Mouse (Mus musculus) lung, adult 10 weeks (tissue): ENCODE data around the gene Bpifb6. TPM values are rescaled to one million over a fixed set of nuclear protein-coding genes. Genes with fewer than 3 reads are reported as not detected.

Source experiments
- polyA plus RNA-seq: library from polyadenylated mRNA; stranded (reverse); fragments of 350-450 nt; fragmentation: Illumina TruSeq; extraction: RNeasy Lipid Tissue Mini Kit (QIAGEN cat#74804); gene quantifications from one replicate; pipeline ENCODE4 v1.2.3, GENCODE M21; 2014; ENCODE audit warnings: low read depth, low replicate concordance; ENCODE audit not compliant: insufficient read depth

Bpifb6 gene
- not detected for polyA plus RNA-seq

DNA sequence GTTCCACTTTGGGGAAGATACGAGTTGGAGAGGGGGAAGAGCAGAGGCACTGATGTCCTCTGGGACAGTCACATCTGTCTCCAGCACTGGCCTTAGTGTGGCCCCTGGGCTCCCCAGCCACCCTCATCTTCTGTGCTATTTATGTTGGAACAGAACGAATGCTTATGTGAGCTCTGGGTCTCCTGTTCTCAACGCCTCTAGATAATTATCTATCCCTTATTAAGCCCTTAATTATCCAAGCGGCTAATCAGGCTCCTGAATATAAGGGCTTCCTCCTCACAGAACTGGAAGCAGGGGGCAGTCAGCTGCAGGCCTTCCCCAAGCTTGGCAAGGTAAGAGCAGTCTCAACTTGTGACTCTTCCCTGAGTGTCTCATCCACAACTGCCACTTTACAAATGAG, at the start of gene Bpifb6:
Gene Bpifb6 (plus strand): TSS at position 301 of the 400 bp plus-strand sequence.

DNA sequence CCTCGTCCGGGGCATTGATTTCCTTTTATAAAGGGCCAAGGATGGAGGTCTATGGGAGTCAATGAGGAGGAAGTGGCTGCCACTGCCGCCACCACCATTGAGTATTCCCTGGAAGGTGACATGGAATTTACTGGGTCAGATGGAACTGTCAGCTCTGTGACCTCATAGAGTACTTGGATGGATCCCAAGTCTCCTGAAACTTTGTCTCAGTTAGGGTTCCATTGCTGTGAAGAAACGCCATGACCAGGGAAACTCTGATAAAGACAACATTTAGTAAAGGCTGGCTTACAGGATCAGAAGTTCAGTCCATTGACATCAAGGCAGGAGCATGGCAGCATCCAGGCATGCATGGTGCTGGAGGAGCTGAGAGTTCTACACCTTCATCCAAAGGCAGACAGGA, 29.2 kb upstream of the Bpifb6 start, which contains the start of gene Sun5:
Gene Sun5 (minus strand): TSS at position 101 of the 400 bp plus-strand sequence.

DNA sequence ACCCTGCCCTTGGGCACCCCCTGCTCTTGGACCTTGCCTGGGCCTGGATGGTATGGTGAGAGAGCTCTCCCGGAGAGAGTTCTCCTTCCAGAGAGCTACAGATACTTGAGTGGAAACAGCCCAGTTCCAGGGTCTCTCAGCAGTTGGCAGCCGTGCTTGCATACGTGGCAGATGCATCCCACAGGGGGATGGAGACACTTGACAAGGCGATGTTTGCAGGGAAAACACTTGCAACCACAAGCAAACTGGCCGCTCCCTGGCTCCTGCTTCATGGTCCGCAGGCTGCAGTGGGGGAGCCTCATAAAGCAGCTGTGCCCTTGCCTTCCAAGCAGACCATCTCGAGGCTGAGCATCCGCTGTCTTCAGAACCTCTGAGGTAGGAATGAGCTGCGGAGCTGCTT, 25.4 kb upstream of the Bpifb6 start, which contains the start of gene Bpifb2:
Gene Bpifb2 (plus strand): TSS at position 301 of the 400 bp plus-strand sequence.

DNA sequence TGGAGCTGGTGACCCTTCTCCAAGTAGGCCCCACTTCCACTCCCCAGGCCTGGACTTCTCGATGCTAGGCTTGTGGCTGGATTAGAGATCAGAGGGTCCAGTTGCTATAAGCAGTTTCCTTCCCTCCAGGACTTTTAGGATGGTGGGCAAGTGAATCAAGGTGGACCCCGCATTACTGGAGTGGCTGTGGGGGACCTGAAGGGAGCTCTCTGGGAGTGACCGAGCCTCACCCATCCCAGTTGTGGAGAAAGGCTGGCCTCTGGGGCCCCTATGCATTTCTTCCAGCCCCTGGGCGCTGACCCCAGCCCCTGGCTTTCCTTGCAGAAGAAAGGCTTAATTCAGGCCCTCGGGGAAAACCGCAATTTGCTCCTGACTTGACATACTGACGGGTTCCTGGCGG, 17.7 kb downstream of the Bpifb6 start, which contains the start of gene Bpifb3:
Gene Bpifb3 (plus strand): TSS at position 301 of the 400 bp plus-strand sequence.

DNA sequence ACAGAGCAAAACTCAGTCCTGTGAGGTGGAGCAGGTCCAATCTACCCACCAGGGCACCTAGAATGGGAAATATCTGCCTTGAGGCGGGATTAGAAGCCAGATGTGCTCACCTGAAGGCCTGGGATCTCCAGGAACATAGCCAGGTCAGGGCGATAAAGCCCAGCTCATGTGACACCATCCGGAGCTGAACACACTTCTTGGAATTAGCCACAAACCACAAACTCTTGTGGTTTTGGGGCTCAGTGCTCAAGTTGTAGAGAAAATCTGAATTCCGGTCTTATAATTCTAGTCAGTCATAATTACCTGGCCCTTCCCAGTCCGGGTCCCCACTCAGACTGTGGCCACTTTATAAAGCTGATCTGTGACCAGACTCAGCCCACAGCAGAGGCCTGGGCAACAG, 37.7 kb downstream of the Bpifb6 start, which contains the start of gene Bpifb4:
Gene Bpifb4 (plus strand): TSS at position 370 of the 400 bp plus-strand sequence.

Other genes starting within 250 kb of the Bpifb6 start
- gene Dnmt3c, start 203.7 kb upstream of the Bpifb6 start, polyA plus RNA-seq: 0.14 TPM
- 42.4 TPM for gene Mapre1, start 159.1 kb upstream of the Bpifb6 start, polyA plus RNA-seq
- 0.06 TPM for gene Efcab8, start 120.5 kb upstream of the Bpifb6 start, polyA plus RNA-seq
- gene Sun5, start 29.3 kb upstream of the Bpifb6 start, polyA plus RNA-seq: not detected
- not detected for gene Bpifb2, start 25.3 kb upstream of the Bpifb6 start, polyA plus RNA-seq
- gene Bpifb3, start 17.8 kb downstream of the Bpifb6 start, polyA plus RNA-seq: not detected
- not detected for gene Bpifb4, start 37.8 kb downstream of the Bpifb6 start, polyA plus RNA-seq
- not detected for gene Bpifa6, start 74.6 kb downstream of the Bpifb6 start, polyA plus RNA-seq
- 0.51 TPM for gene Bpifa2, start 107.9 kb downstream of the Bpifb6 start, polyA plus RNA-seq
- not detected for gene Bpifa3, start 229.9 kb downstream of the Bpifb6 start, polyA plus RNA-seq
- 673 TPM for gene Bpifa1, start 242.5 kb downstream of the Bpifb6 start, polyA plus RNA-seq